Mouse (Mus musculus) forebrain, embryonic 10.5 days (tissue): ENCODE results near the gene Canx. TPM values are rescaled to one million over a fixed set of nuclear protein-coding genes. Genes with fewer than 3 reads are reported as not detected.
A peak's percentile ranks its signal among the peaks of the same experiment; 100 is the strongest.

Experiments used
- DNase-seq: peaks from one replicate; pipeline ENCODE4 v3.0.0-alpha.2; 2017; ENCODE audit warnings: low spot score; ENCODE audit errors: extremely low spot score
- H3K27ac ChIP-seq: fragments of 300-500 bp; sonication (generic); 2 replicates; pipeline ENCODE4 v1.5.1; 2016; ENCODE audit warnings: mild to moderate bottlenecking
- H3K27me3 ChIP-seq: fragments of 300-500 bp; sonication (generic); 2 replicates; pipeline ENCODE4 v1.6.1; 2016; ENCODE audit warnings: mild to moderate bottlenecking; ENCODE audit not compliant: poor library complexity, severe bottlenecking
- H3K36me3 ChIP-seq: fragments of 300-500 bp; sonication (generic); replicated peaks from 2 replicates; pipeline ENCODE4 v1.6.1; 2016; ENCODE audit warnings: mild to moderate bottlenecking, moderate library complexity
- H3K4me1 ChIP-seq: fragments of 300-500 bp; sonication (generic); 2 replicates; pipeline ENCODE4 v1.6.1; 2016
- H3K4me3 ChIP-seq: fragments of 300-500 bp; sonication (generic); 2 replicates; pipeline ENCODE4 v1.5.1; 2016; ENCODE audit warnings: mild to moderate bottlenecking, moderate library complexity
- H3K9me3 ChIP-seq: fragments of 300-500 bp; sonication (generic); 2 replicates; pipeline ENCODE4 v1.6.1; 2016; ENCODE audit warnings: mild to moderate bottlenecking, moderate library complexity
- WGBS: fragments of 180-500 bp; shearing (Covaris S2); methylation state at CpG from one replicate; pipeline ENCODE4 v1.1.7; 2016; 5-methylcytosine and 5-hydroxymethylcytosine counted together
- polyA plus RNA-seq: library from polyadenylated mRNA; unstranded; fragments of >200 nt; fragmentation: Nextera tagmentation; extraction: Ambion mirVana; gene quantifications from 2 replicates; pipeline ENCODE4 v1.2.1, GENCODE M21; 2016

Canx gene
- polyA plus RNA-seq, 1 experiment from 2014 or later: 334 TPM

DNA sequence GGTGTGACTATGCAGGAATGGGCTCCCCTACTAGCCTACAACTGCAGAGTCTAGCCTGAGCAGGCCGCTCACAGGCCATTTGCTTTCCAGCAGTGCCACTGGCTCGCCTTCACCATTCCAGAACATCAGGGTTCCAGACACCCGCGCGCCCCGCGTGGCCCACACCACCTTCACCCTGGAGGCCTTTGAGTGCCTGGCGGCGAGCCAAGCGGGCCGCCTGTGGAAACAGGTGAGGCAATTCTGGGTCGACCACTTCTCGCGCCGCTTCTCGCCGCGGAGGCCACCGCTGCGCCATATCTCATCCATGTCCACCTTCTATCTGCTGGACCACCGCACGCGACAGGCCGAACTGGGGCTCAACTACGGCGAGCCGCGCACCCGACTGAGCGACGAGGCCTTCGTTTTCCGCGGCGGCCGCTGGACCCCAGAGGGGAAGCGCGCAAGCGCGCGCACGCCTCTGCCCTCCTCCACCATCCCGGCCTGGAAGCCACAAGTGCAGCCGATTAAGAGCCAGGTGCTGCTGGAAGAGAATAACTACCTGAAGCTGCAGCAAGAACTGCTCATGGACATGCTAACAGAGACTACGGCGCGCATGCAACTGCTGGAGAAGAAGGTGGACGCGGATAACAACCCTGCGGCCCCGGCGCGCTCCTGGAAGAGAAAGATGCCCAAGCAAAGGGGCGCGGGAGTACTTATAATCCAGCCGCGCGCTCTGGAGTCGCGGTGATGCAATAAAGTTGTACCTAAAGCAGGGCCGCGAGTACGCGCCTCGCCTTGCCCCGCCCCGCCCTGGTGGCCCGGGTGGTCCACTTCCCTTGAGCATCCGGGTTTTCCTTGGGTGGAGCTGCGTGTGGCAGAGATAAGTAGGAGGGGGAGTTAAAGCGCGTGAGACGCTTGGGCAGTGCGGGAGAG is 33.7 kb upstream of the Canx start:
- DNase-seq: peak; percentile 72
- Histone ChIP-seq H3K27ac (peak overlapping the region; percentile 87), H3K36me3 (no peaks in the 10 kb centered on the region), H3K4me1 (peaks cover 11% of the 10 kb centered on the region), H3K9me3 (no peaks in the 10 kb centered on the region), H3K27me3 (peaks cover 49% of the 10 kb centered on the region), H3K4me3 (peak overlapping the region; percentile 65)
- WGBS: 4% methylated on average over 74 of the region's 74 CpGs

DNA sequence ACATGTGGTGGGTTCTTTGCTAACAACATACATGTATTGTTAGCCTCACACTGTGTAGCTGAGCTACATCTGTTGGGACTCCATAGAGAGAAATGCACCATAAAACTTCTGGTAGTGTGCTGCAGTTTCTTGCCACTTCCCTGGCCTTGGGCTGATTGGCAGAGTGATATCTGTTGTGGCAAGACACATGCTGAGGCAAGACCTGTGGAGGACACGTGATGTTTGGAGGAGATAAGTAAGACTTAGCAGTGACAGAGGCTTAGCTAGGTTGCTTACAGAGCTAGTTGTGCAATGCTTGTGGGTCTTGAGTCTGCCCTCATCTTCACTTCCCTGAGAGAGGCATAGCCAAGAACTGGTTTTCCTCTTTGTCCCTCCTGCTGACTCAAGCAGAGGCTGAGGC is 29.9 kb upstream of the Canx start:
- Histone ChIP-seq H3K27ac (no peak overlapping the region), H3K4me3 (no peak overlapping the region), H3K9me3 (no peaks in the 10 kb centered on the region), H3K36me3 (no peaks in the 10 kb centered on the region), H3K27me3 (peaks cover 33% of the 10 kb centered on the region), H3K4me1 (peaks cover 11% of the 10 kb centered on the region)
- no peak for DNase-seq
- 76% methylated on average over 1 of the region's 1 CpGs for WGBS

DNA sequence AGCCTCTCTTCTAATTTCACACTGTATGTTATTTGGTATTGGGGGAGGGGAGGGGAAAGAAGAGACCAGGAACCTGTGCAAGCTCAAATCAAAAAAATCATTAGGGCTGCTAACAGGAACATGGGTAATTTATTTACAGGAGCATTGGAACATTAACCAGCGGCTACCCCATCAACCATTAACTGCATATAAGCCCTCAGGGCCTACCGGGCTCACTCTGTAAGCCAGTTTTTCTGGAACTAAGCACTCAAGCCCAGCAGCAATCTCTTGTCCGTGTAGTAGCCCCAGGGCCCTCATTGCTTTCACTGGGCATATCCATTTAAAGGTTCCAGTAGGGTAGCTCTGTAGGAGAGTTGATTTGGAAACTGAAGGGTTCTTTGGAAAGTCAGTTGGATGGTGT is 29.4 kb upstream of the Canx start:
- Histone ChIP-seq H3K9me3 (no peaks in the 10 kb centered on the region), H3K27ac (no peak overlapping the region), H3K4me3 (no peak overlapping the region), H3K36me3 (no peaks in the 10 kb centered on the region), H3K27me3 (peaks cover 28% of the 10 kb centered on the region), H3K4me1 (peaks cover 11% of the 10 kb centered on the region)
- WGBS: 80% methylated on average over 3 of the region's 3 CpGs
- DNase-seq: no peak

DNA sequence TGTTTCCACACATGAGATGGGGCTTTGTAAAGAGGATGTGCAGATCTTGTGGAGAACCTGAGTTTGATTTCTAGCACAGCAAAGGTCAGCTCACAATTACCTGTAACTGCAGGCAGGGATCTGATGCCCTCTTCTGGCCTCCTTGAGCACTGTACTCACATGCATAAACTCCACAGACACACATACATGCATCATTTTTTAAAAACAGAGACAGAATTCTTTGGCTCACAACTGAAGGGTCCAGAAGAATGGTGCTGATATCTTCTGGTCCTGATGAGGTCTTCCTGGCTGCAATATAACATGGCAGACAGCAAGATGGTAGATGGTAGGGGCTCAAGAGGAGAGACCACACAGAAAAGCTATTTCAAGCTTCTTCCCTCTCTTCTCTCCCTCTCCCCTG is 28.7 kb upstream of the Canx start, which contains the start of gene Cby3:
Gene Cby3 (plus strand): TSS at position 301 of the 400 bp plus-strand sequence.
- Histone ChIP-seq H3K4me3 (no peak within 1 kb of the TSS), H3K27me3 (peaks cover 21% of the 10 kb centered on the region)
- DNase-seq: no peak

DNA sequence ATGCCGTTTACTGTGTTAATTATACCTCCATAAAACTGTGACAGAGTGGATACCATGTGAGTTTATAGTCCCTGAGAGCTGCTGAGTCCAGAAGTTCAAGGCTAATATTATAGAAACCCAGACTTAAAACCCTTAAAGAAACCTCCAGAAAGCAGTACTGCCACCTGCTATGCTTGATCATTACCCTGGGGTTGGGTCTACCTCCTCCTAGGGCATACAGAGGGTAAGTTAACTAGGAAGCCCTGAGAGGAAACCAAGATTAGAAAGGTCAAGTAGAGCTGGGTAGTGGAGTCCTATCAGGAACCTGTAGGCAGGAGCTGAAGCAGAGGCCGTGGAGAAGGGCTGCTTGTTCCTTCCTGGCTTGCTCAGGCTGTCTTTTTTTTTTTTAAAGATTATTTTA is 26.7 kb upstream of the Canx start:
- no peaks in the 10 kb centered on the region for H3K4me1 ChIP-seq
- H3K36me3 ChIP-seq: no peaks in the 10 kb centered on the region
- WGBS: 91% methylated on average over 2 of the region's 2 CpGs

More for the DNA sequence above, 28.7 kb upstream of the Canx start, which contains the start of gene Cby3:
- no peaks in the 10 kb centered on the region for H3K9me3 ChIP-seq
- peaks cover 5% of the 10 kb centered on the region for H3K4me1 ChIP-seq
- no peak within 1 kb of the TSS for H3K27ac ChIP-seq
- no peaks in the 10 kb centered on the region for H3K36me3 ChIP-seq

DNA sequence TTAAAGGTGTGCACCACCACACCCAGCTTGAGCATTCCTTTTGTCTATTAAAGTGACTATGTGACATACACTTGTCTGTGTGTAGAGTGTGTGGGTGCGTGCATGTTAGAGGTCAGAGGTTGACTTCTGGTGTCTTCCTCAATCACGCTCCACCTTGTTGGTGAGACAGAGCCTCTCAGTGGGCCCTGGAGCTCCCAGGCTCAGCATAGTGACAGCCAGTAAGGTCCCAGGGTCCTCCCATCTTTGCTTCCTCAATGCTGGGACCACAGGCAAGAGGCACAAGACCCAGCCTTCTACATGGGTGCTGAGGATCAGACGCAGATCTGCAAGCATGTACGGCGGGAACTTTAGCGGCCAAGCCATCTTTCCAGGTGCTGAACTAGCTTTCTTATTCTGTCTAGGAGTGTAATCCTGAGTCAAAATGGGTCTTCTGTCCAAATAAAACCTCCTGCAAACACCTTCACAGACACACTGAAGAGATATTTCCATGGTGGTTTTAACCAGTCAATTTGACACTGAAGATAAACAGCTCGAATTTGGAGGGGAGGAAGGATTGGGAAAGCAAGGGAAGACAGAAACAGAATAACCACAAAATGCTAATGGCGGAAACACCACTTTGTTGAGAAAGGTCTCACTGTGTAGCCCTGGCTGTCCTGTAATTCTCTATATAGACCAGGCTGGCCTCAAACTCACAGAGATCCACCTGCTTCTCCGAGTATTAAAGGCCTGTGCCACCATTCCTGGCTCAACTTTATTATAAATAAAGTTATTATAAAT is 21.0 kb upstream of the Canx start:
- no peak for DNase-seq
- no peaks in the 10 kb centered on the region for H3K36me3 ChIP-seq
- no peaks in the 10 kb centered on the region for H3K9me3 ChIP-seq
- no peaks in the 10 kb centered on the region for H3K27me3 ChIP-seq
- no peaks in the 10 kb centered on the region for H3K4me1 ChIP-seq
- H3K27ac ChIP-seq: no peak overlapping the region
- 90% methylated on average over 9 of the region's 9 CpGs for WGBS
- H3K4me3 ChIP-seq: no peak overlapping the region

More for the DNA sequence above, 26.7 kb upstream of the Canx start:
- Histone ChIP-seq H3K9me3 (no peaks in the 10 kb centered on the region), H3K27me3 (peaks cover under 1% of the 10 kb centered on the region; the same call in 1 of the 2 replicates), H3K4me3 (no peak overlapping the region), H3K27ac (no peak overlapping the region)
- DNase-seq: no peak

DNA sequence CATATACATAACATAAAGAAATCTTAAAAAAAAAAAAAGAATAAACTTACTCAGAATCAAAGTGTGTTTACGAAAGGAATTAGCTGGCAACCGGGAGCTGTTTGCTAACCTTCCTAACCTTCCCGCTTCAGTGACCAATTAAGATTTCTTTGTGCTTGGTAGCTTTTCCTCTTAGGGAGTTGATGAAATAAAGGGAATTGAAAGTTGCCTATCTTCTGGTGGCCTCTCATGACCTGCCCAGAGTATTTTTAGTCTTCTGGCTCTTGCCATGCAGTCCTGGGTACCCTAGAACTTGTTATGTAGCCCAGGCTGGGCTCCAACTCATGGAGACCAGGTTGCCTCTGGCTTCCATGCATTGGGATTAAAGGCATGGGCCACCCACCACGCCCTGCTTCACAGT is 20.0 kb upstream of the Canx start:
- Histone ChIP-seq H3K4me1 (no peaks in the 10 kb centered on the region), H3K9me3 (no peaks in the 10 kb centered on the region), H3K27ac (no peak overlapping the region), H3K36me3 (no peaks in the 10 kb centered on the region), H3K27me3 (no peaks in the 10 kb centered on the region), H3K4me3 (no peak overlapping the region)
- WGBS: 82% methylated on average over 4 of the region's 4 CpGs
- no peak for DNase-seq

DNA sequence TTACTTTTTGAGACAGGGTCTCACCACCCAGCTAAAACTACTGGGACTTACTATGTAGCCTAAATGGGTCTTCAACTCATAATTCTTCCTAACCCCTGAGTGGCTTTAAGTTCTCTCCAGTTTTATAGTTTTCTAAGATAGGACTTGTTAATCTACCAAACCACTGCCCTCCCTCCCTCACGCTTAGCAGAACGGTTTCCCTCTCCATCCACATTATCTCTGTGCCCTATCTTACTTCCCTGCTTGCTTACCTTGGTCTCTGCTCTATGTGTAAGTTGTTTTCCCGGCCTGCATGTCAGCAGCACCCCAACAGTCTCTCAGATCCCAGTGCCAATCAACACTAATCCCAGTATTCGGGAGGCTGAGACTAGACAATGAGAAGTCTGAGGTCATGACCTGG is 11.4 kb upstream of the Canx start:
- WGBS: 67% methylated on average over 4 of the region's 4 CpGs
- no peak for DNase-seq
- no peak overlapping the region for H3K4me3 ChIP-seq
- no peaks in the 10 kb centered on the region for H3K9me3 ChIP-seq
- no peak overlapping the region for H3K27ac ChIP-seq
- H3K27me3 ChIP-seq: no peaks in the 10 kb centered on the region
- H3K4me1 ChIP-seq: no peaks in the 10 kb centered on the region
- no peaks in the 10 kb centered on the region for H3K36me3 ChIP-seq

DNA sequence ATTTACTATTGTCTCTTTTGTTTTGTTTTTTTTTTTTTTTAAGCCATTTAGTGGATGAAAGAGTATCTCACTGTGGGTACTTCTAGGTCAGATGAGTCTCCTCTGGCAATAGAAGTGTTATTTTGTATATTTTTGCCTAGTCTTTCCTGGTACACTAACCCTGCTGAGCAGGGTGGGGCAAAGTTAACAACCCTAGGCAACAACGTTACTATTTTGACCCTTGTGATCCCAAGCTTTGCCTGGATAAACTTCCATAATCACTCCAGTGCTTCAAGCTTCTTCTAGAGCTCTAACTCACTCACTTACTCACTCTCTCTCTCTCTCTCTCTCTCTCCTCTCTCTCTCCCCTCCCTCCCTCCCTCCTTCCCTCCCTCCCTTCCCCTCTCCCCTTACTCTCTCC is 10.7 kb upstream of the Canx start:
- no peaks in the 10 kb centered on the region for H3K9me3 ChIP-seq
- H3K4me3 ChIP-seq: no peak overlapping the region
- whole genome bisulfite sequencing: 63% methylated on average over 1 of the region's 1 CpGs
- H3K4me1 ChIP-seq: no peaks in the 10 kb centered on the region
- DNase-seq: no peak
- H3K27ac ChIP-seq: no peak overlapping the region
- no peaks in the 10 kb centered on the region for H3K27me3 ChIP-seq
- no peaks in the 10 kb centered on the region for H3K36me3 ChIP-seq

DNA sequence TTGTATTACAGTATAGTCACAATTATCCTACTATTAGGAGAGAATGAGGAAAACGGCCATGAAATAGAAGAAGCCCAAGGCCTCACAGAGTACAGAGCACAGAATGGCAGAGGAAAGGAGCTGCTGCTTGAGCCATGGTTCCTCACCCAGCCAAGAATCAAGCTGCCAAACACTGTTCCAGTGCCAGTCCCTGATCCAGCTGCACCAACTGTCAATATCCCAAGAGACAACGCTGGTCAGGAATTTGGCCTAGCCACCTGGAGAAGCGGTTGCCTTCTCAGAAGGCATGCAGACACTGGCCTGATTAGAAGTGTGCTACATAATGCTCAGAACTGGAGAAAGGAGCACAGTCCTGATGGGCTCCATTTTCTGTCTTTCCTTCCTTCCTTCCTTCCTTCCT is 7.7 kb upstream of the Canx start:
- DNase-seq: no peak
- WGBS: 90% methylated on average over 3 of the region's 3 CpGs
- Histone ChIP-seq H3K27ac (no peak overlapping the region), H3K36me3 (peaks cover 10% of the 10 kb centered on the region), H3K4me1 (no peaks in the 10 kb centered on the region), H3K27me3 (no peaks in the 10 kb centered on the region), H3K4me3 (no peak overlapping the region), H3K9me3 (no peaks in the 10 kb centered on the region)

DNA sequence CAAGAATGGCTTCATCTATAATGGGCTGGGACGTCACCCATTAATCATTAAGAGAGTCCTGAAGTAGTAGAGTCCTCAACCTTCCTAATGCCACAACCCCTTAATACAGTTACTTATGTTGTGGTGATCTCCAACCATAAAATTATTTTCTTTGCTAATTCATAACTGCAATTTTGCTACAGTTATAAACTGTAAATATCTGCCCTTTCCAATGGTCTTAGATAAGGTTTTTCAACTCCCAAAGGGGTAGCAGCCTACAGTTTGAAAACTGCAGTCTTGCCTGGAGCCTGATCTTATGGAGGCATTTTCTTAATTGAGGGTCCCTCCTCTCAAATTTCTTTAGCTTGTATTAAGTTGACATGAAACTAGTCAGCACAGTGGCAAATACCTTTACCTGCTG is 3.9 kb upstream of the Canx start:
- WGBS: 90% methylated on average over 1 of the region's 1 CpGs
- Histone ChIP-seq H3K4me3 (no peak overlapping the region), H3K9me3 (no peaks in the 10 kb centered on the region), H3K27me3 (no peaks in the 10 kb centered on the region), H3K27ac (no peak overlapping the region), H3K36me3 (peaks cover 14% of the 10 kb centered on the region), H3K4me1 (peaks cover 14% of the 10 kb centered on the region)
- no peak for DNase-seq

DNA sequence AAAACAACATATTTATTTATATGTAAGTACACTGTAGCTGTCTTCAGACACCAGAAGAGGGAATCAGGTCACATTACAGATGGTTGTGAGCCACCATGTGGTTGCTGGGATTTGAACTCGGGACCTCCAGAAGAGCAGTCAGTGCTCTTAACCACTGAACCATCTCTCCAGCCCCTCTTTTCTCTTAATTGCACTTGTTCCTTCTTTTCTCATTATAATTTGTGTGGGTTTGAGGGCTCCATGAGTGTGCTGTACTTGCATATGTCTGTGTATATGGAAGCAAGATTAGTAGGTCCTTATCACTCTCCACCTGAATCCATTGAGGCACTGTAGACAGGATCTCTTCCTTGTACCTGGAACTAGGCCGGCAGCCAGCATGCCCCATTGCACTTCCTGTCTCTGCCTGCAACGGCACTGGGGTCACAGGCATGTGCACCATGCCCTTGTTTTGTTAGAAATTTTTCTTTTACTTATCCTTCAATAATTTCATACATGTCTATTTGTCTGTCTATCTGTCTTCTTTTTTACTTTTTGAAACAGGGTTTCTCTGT is 2.7 kb upstream of the Canx start:
- Histone ChIP-seq H3K27me3 (no peaks in the 10 kb centered on the region), H3K27ac (no peak overlapping the region), H3K4me3 (no peak overlapping the region), H3K9me3 (no peaks in the 10 kb centered on the region), H3K4me1 (peaks cover 26% of the 10 kb centered on the region), H3K36me3 (peaks cover 21% of the 10 kb centered on the region)
- WGBS: 93% methylated on average over 3 of the region's 3 CpGs
- DNase-seq: no peak
